Mouse (Mus musculus) ES-Bruce4 (cell line): ENCODE results near the gene Grb2.

Experiments
- CTCF ChIP-seq: IDR thresholded peaks from one replicate; pipeline ENCODE4 v1.8.1; 2011; ENCODE audit warnings: low read depth, low read length
- EP300 ChIP-seq: IDR thresholded peaks from 2 replicates; pipeline ENCODE4 v1.6.1; 2011; ENCODE audit warnings: low read depth, low read length; ENCODE audit not compliant: insufficient read depth
- POLR2A ChIP-seq: IDR thresholded peaks from one replicate; pipeline ENCODE4 v1.8.1; 2011; ENCODE audit warnings: low read length; ENCODE audit not compliant: insufficient read depth

GRCm38 (mm10) chr11:115676738-115677137 is 31.7 kb downstream of the Grb2 start:
- TF ChIP-seq POLR2A (no peak), CTCF (no peak), EP300 (no peak)
